Mouse (Mus musculus): Measurements from ENCODE around the gene Faf2.

The Faf2 gene

GRCm38 (mm10) chr13:54680184-54680853, 58.7 kb downstream of the Faf2 start:
- DNase-seq (ENCODE audit: low read depth, low spot score) = no peak

DNA sequence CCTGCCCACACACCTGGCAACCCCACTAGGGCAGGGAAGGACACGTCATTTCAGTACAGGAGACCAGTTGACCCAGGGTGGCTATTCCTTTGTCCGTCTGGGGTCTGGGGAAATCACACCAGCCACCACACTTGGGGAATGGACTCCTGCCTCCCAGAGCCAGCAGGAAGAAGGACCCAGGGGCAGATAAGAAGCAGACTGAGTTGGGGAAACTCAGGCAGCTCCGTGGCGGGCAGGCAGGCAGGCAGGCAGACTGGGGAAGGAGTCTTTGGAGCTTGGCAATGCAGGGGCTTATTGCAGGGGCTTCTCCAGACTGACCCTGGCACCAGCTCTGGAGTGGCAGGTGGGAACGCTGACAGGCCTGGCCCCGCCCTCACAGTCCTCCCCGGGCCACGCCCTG, 59.7 kb downstream of the Faf2 start:
- no peak for DNase-seq (ENCODE audit: low read depth, low spot score)

DNA sequence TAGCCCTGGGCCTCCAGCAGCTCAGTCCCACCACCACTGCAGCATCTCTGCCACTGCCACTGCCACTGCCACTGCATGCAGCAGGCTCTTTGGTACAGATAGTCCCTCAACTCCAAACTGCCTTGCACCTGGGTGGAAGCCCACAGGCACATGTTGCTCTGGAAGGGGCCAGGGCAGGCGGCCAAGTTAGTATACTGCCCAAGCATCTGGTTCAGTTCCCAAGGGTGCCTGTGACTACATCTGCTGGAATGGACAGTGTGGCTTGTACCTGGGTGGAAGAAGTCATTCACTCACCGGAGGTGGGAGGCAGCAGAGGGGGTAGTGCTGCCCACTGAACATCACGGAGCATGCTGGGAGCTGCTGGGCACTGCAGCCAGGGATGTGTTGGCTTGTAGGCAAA, 61.7 kb downstream of the Faf2 start:
- no peak for DNase-seq (ENCODE audit: low read depth, low spot score)

GRCm38 (mm10) chr13:54684140-54684896, 62.7 kb downstream of the Faf2 start:
- DNase-seq (ENCODE audit: low read depth, low spot score) = no peak

DNA sequence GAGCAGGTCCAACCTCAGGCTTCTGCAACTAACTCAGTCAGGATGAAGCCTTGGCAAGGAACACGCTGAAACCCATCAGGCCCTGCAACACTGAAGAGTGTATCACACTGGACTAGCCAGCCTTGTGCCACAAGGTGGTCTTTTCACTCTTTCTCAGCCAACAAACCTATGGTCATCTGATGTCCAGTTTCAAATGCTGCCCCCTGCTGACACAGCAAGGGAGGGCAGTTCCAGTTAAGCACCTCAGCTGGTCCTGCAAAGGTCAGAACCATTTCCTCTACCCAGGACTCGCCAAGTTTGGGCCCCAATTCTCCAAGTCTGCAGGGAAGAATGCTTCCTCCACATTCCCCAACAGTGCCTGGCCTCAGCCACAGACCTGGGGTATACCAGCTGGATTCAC, 63.6 kb downstream of the Faf2 start:
- DNase-seq (ENCODE audit: low read depth, low spot score) = no peak

- DNase-seq (ENCODE audit: low read depth, low spot score) = no peak
Measured at GRCm38 (mm10) chr13:54686139-54687053, 64.8 kb downstream of the Faf2 start.

DNA sequence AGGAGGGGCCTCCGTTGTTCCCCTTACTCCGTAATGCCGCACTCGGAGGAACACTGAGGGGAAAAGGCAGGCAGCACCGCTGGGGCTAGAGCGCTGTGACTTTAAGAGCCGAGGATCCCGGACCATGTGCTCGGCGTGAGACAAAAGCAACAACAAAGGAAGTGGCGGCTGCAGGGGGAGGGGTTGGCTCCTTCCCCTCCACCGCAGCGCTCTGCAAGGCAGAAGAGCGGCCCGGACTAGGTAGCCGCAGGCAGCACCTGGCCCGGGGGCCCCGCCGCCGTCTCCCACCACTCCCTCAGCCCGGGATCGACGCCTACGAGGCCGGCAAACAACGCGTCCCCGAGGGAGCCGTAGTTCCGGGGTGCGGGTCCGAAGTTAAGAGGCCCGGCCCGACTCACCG, 65.5 kb downstream of the Faf2 start:
- peak; percentile 59 for DNase-seq (ENCODE audit: low read depth, low spot score)

- peak; percentile 91 for DNase-seq (ENCODE audit: low read depth, low spot score)
Measured at GRCm38 (mm10) chr13:54687575-54688424, 66.2 kb downstream of the Faf2 start.

- no peak for DNase-seq (ENCODE audit: low read depth, low spot score)
Measured at GRCm38 (mm10) chr13:54690151-54690740, 68.7 kb downstream of the Faf2 start.

GRCm38 (mm10) chr13:54691737-54692136, 70.2 kb downstream of the Faf2 start:
- DNase-seq (ENCODE audit: low read depth, low spot score) = no peak

GRCm38 (mm10) chr13:54692711-54693557, 71.3 kb downstream of the Faf2 start:
- no peak for DNase-seq (ENCODE audit: low read depth, low spot score)

- peak; percentile 100 for DNase-seq (ENCODE audit: low read depth, low spot score)
Measured at GRCm38 (mm10) chr13:54693558-54694347, 72.2 kb downstream of the Faf2 start, which contains the start of gene Rnf44. TSS of gene Rnf44 (minus strand) at chr13:54693907.

DNA sequence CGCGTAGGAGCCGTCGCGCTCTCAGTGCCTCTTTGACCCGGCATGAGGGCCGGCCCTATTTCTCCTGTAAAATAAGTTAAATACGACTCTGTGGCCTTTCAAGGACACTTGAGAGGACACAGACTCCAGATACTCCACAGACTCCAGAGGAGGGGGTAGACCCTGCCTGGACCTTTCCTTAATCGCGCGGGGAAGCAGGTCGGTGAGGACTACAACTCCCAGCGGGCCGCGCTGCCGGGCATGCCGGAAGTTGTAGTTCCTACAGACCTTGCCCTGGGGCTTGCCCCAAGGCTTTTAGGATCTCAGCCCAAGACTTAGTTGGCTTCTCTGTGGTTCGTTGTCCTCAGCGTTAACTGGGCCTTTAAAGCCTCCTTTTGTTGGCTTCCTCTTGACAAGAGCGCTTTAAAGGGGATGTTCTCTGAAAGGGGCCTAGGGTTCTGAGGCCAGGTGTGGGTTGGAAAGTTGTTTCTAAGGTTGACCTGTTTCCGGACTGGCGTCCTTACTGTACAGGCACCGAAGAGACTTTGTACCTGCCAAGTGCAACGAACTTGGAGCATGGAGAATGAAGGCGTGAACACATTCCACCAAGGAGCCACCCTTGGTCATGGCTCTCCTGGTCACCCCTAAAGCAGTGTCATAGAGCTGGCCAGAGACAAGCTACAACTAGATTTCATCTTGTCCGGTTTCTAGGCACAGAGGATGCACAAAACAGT, 72.9 kb downstream of the Faf2 start:
- no peak for DNase-seq (ENCODE audit: low read depth, low spot score)

GRCm38 (mm10) chr13:54695479-54696230, 74.1 kb downstream of the Faf2 start:
- DNase-seq (ENCODE audit: low read depth, low spot score) = no peak

GRCm38 (mm10) chr13:54701243-54701642, 79.7 kb downstream of the Faf2 start, which contains the start of gene Cdhr2:
TSS of gene Cdhr2 (plus strand) at chr13:54701461.
- no peak for DNase-seq (ENCODE audit: low read depth, low spot score)

GRCm38 (mm10) chr13:54702507-54702906, 80.9 kb downstream of the Faf2 start:
- no peak for DNase-seq (ENCODE audit: low read depth, low spot score)

DNA sequence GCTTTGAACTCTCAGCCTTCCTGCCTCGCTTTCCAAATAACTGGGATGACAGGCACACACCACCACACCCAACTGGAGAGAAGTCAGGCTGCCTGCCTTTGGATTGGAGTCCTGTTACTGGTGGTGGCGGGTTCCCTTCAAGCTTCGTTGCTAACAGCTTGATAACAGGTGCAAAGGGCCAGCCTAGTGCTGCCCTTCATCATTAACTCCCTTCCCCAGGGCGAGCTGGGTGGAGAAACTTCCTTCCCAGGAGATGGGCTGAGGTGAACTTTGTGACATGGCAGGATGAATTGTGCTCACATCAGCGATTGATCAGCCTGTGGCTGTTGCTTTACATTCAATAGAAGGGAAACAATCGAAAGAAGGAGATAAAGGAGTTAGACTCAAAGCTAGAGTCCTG, 83.3 kb downstream of the Faf2 start:
- DNase-seq (ENCODE audit: low read depth, low spot score) = no peak

GRCm38 (mm10) chr13:54710866-54711265, 89.3 kb downstream of the Faf2 start:
- no peak for DNase-seq (ENCODE audit: low read depth, low spot score)

Measured in embryo, embryonic 11.5 days (tissue).